Mouse (Mus musculus) forebrain, embryonic 13.5 days (tissue): ENCODE measurements around the gene Atp2a1. TPM values are rescaled to one million over a fixed set of nuclear protein-coding genes. Genes with fewer than 3 reads are reported as not detected.

ENCODE experiments used
- polyA plus RNA-seq: library from polyadenylated mRNA; unstranded; fragments of >200 nt; fragmentation: Nextera tagmentation; extraction: Ambion mirVana; gene quantifications from 2 replicates; pipeline ENCODE4 v1.2.1, GENCODE M21; 2015

The Atp2a1 gene
- polyA plus RNA-seq, 1 experiment from 2014 or later: 0.32 TPM

Other genes with a start within 250 kb of the Atp2a1 start
- 212 and 215 TPM in 2 replicates for gene Sbk1, start 190.5 kb downstream of the Atp2a1 start, polyA plus RNA-seq
- 1.0 and 1.9 TPM in 2 replicates for gene Lat, start 93.5 kb downstream of the Atp2a1 start, polyA plus RNA-seq
- gene Spns1, start 85.7 kb downstream of the Atp2a1 start, polyA plus RNA-seq: 58.6 and 69.2 TPM in 2 replicates
- gene Nfatc2ip, start 66.4 kb downstream of the Atp2a1 start, polyA plus RNA-seq: 3.0 and 4.5 TPM in 2 replicates
- gene Cd19, start 48.2 kb downstream of the Atp2a1 start, polyA plus RNA-seq: not detected in 2 replicates
- gene Rabep2, start 34.3 kb downstream of the Atp2a1 start, polyA plus RNA-seq: 18.7 and 22.4 TPM in 2 replicates
- gene Sh2b1, start 12.3 kb upstream of the Atp2a1 start, polyA plus RNA-seq: 55.8 and 61.6 TPM in 2 replicates
- 114 and 123 TPM in 2 replicates for gene Tufm, start 24.3 kb upstream of the Atp2a1 start, polyA plus RNA-seq
- 52.4 and 60.0 TPM in 2 replicates for gene Atxn2l, start 40.3 kb upstream of the Atp2a1 start, polyA plus RNA-seq
- 209 and 212 TPM in 2 replicates for gene Eif3c, start 103.3 kb upstream of the Atp2a1 start, polyA plus RNA-seq
- gene Apobr, start 121.8 kb upstream of the Atp2a1 start, polyA plus RNA-seq: 0.38 and 0.46 TPM in 2 replicates
- 26.3 and 30.8 TPM in 2 replicates for gene Cln3, start 122.7 kb upstream of the Atp2a1 start, polyA plus RNA-seq
- not detected in 2 replicates for gene Il27, start 131.8 kb upstream of the Atp2a1 start, polyA plus RNA-seq
- 2.1 and 2.5 TPM in 2 replicates for gene Nupr1, start 167.8 kb upstream of the Atp2a1 start, polyA plus RNA-seq
- 57.3 and 64.6 TPM in 2 replicates for gene Sgf29, start 186.2 kb upstream of the Atp2a1 start, polyA plus RNA-seq
- 0.46 and 0.68 TPM in 2 replicates for gene Sult1a1, start 213.3 kb upstream of the Atp2a1 start, polyA plus RNA-seq
- 183 and 187 TPM in 2 replicates for gene Bola2, start 232.3 kb upstream of the Atp2a1 start, polyA plus RNA-seq
- 16.6 TPM in 2 replicates for gene Slx1b, start 232.7 kb upstream of the Atp2a1 start, polyA plus RNA-seq
- 72.7 and 77.1 TPM in 2 replicates for gene Coro1a, start 244.7 kb upstream of the Atp2a1 start, polyA plus RNA-seq